Mouse (Mus musculus) erythroblast, adult 5-6 weeks (primary cell): ENCODE results near the gene Hook2. TPM values are rescaled to one million over a fixed set of nuclear protein-coding genes. Genes with fewer than 3 reads are reported as not detected.
A peak's percentile ranks its signal among the peaks of the same experiment; 100 is the strongest.

Experiments
- ATAC-seq: replicated peaks from 2 replicates; pipeline ENCODE4 v1.8.0; 2016; ENCODE audit warnings: moderate number of reproducible peaks, mild to moderate bottlenecking, moderate TSS enrichment, inconsistent platforms; ENCODE audit not compliant: poor library complexity, low FRiP score, severe bottlenecking
- total RNA-seq, 2 experiments: library from RNA; stranded (forward) in 1 of 2; stranded (reverse) in 1 of 2; fragments of 150-400 nt in 1 of 2; fragments of 200-764, 138-1000 nt in 1 of 2; gene quantifications; 2 replicates each; pipeline versions ENCODE4 v1.2.3 to v1.2.4; 2015 to 2017; ENCODE audit warnings: low replicate concordance in 2 of 2

Hook2 gene
- total RNA-seq, 2 experiments from 2014 or later = 1.6 to 5.0 TPM

- ATAC-seq = no peak
These were observed 5.2 kb upstream of the Hook2 start for GRCm38 (mm10) chr8:84985049-84985683.

DNA sequence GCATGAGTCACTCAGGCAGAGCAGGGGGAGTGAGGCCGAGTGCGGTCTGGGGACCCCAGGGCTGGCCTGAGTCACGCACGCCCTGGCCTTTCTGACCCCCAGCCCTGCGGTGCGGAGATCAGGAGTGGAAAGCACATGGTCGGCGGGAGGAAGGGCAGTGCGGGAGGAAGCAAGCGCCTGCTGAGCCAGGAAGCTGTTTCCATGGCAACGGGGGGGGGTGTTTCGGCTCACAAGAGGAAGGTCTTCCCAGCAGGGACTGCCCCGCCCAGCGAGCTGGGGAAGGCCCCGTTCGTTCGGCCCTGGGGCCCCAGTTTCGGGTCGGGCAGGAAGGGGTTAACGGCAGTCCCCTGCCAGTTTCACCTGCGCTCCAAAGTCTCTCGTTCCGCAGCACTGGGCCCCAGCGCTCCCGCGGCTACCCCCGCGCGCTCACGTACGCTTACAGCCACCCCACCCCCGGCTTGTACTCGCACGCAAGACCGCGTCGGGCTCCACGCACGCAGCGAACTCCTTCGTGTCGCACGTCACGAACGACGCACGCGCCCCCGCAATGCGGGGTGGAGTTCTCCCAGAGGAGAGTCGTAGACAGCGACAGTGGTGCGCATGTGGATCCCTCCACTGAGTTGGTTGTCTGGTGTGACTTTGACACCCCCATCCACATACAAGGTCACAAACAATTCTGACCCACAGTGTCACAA, 4.6 kb upstream of the Hook2 start:
- ATAC-seq = peak; percentile 6; the same call in 1 of the 2 replicates

DNA sequence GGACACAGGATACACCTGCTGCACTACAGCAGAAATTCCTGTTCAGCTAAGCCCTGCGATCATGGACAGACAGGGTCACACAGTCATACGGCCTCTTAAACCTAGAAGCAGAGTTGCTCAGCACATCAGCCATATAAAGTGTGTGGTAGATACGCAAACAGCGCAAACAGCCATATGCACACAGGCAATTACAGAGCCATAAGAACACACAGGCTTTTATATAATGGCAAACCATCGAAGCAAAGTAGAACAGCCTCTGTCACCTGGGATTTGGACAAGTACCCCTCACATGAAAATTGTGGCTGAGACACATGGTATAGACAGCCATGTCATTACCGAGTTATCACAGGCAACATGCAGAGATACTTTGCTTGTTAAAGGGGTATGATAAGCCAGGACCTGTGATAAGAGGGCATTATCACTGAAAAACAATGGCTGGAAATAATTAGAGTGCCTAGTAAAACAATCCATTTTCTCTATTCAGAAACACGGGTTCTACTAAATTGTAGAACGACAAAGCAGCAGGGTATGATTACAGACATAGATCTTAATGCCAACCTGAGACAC, 3.9 kb upstream of the Hook2 start:
- no peak for ATAC-seq

DNA sequence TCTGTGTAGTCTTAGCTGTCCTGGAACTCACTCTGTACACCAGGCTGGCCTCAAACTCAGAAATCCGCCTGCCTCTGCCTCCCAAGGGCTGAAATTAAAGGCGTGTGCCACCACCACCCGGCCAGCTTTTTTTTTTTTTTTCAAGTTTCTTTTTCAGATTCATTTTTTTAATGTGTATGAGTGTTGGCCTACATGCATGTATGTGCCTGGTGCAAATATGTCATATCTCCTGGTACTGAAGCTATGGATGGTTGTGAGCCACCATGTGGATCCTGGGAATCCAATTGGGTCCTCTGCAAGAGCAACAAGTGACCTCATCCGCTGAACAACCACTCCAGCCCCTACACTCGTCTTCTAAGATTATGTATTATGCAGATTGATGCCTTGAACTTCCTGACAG, 3.0 kb upstream of the Hook2 start:
- ATAC-seq = no peak

DNA sequence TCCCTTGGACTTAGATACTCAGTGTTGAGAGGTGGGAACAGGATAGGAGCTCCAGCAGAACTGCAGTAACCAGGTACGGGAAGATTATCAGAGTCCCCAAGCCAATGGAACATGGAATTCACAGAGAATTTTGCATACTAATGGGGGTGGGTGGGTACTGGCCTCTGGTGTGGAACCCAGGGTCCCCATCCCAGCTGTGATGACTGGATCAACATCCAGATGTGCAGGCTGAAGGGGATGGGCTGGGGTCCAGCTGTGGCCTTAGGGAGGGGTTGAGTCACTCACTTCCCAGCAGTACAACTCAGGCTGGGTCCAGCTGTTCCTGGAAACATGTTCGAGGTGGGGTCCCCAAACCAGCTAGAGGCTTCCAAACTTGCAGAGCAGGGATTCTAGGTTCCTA, 2.5 kb upstream of the Hook2 start:
- ATAC-seq = no peak

DNA sequence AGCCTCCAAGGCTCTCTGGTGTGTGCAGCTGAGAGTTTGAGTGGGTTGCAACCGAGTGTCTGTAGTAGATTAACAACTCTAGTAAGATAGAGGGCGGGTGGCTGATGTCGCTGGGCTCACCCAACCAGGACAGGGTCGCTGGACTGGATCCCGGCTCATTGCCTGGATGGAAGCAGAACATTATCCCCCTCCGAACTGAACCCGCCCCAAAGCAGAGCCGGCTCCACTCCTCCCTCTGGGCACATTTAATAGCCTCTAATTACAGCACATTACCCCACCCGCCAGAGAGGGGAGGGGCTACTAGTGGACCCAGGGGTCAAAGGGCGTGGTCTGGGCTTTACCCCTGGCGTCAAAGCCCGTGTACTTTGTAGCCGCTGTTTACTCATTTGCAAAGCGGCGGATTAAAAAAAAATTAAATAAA, 1.1 kb upstream of the Hook2 start:
- peak; percentile 23; the same call in 1 of the 2 replicates for ATAC-seq

GRCm38 (mm10) chr8:84989810-84990209, 593 bp upstream of the Hook2 start:
- ATAC-seq = peak; percentile 73

- ATAC-seq = peak; percentile 44
These were observed 433 bp downstream of the Hook2 start for GRCm38 (mm10) chr8:84990836-84991235.

DNA sequence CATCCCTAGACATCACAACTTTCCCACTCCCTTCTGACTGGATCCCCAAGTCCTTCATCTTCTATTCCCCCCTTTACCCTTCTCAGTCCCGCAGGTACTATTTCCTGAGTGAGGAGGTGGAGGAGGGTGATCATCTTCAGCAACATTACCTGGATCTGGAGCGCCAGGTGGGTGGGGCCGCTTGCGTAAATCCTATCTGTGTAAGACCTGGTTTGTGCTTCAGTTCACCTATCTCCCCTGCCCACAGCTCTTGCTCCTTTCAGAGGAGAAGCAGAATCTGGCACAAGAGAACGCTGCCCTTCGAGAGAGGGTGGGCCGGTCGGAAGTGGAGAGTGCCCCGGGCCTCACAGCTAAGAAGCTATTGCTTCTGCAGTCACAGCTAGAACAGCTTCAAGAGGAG, 4.0 kb downstream of the Hook2 start:
- no peak for ATAC-seq

- no peak for ATAC-seq
These were observed 5.3 kb downstream of the Hook2 start for GRCm38 (mm10) chr8:84995680-84996079.

- no peak for ATAC-seq
These were observed 6.6 kb downstream of the Hook2 start for GRCm38 (mm10) chr8:84996978-84997377.

- peak; percentile 90 for ATAC-seq
These were observed 7.4 kb downstream of the Hook2 start for GRCm38 (mm10) chr8:84997649-84998295.

- ATAC-seq = peak; percentile 77
These were observed 17.3 kb downstream of the Hook2 start for GRCm38 (mm10) chr8:85007686-85008085.

- ATAC-seq = no peak
These were observed 20.8 kb downstream of the Hook2 start for GRCm38 (mm10) chr8:85011242-85011641.

DNA sequence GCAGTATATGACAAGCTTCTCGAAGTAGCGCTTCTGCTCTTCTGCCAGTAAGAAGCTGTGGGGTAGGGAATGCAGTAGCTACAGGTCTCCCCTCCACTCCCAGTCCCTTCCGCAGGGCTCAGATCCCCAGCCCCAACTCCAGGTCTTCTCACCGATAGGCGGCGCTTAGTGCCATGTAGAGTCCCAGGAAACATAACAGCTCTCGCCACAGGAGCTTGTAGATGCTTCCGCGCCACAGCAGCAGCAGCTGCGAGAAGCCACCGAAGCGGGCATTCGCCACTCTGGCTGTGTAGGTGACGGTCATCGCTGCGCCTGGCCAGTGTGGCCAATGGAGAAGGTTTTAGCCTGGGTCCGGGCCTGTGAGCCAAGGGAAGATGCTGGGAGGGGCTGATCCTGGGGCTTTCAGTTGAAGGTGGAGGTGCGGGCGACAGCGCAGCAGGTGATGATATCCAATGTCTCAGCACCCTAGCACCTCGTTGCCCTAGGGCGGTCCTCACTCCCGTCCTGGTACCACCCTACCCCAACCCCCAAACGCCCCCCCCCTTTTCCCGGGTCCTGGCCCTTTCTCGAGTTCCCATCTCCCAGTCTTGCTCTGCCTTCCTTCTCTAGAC, 22.9 kb downstream of the Hook2 start:
- peak; percentile 70 for ATAC-seq

DNA sequence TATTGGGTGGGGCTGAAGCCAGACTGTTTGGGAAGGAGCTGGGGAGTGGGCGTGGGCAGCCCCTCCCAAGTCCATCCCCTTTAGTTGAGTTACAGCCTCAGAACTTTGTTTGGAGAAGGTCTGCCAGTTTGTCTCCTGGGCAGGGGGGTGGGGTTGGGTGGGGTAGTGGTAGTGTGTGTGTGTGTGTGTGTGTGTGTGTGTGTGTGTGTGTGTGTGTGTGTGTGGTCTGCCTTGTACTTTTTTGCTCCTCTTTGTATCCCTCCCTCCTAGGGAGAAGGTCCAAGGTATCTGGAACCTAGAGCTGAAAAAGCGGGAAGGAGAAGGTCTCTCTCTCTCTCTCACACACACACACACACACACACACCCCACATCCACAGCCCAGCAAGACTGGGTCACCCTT, 24.0 kb downstream of the Hook2 start, which contains the start of gene Best2:
Gene Best2 (minus strand): TSS at position 101 of the 400 bp plus-strand sequence.
- no peak for ATAC-seq

DNA sequence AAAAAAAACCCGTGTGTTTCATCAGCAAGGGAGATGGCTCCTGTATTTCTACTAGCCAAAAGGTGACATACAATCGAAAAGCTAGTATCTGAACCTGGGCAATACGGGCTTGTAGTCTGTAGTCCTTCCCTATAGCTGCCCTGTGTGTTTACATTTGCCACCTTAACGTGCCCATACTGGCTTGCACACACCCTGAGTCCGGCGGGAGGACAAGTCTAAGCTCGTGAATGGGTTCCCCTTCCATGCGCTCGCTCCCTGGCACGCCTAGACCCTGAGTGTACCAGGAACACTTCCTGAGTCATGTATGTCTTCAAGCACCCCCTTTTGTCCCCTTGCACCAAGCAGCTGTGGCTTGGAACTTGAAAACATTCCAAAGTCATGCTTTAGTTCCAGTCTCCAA, 26.3 kb downstream of the Hook2 start:
- no peak for ATAC-seq

- ATAC-seq = no peak
These were observed 26.8 kb downstream of the Hook2 start for GRCm38 (mm10) chr8:85017209-85017608.

GRCm38 (mm10) chr8:85021514-85022055, 31.2 kb downstream of the Hook2 start:
- no peak for ATAC-seq

- ATAC-seq = no peak
These were observed 33.4 kb downstream of the Hook2 start for GRCm38 (mm10) chr8:85023846-85024245.
